Mouse (Mus musculus) embryonic facial prominence, embryonic 12.5 days (tissue): ENCODE measurements around the gene Gm6525. TPM values are rescaled to one million over a fixed set of nuclear protein-coding genes. Genes with fewer than 3 reads are reported as not detected.

Experiments used
- ATAC-seq: fragments of 200-750 bp; cut with Nextera tagmentation; 2 replicates; pipeline ENCODE4 v1.8.0; 2017; ENCODE audit not compliant: insufficient number of reproducible peaks, insufficient read depth, low FRiP score, low TSS enrichment
- H3K27ac ChIP-seq: fragments of 300-500 bp; sonication (generic); 2 replicates; pipeline ENCODE4 v1.5.1; 2016; ENCODE audit warnings: mild to moderate bottlenecking
- H3K27me3 ChIP-seq: fragments of 300-500 bp; sonication (generic); 2 replicates; pipeline ENCODE4 v1.6.1; 2016; ENCODE audit warnings: mild to moderate bottlenecking, moderate library complexity
- H3K36me3 ChIP-seq: fragments of 300-500 bp; sonication (generic); 2 replicates; pipeline ENCODE4 v1.6.1; 2016; ENCODE audit warnings: mild to moderate bottlenecking
- H3K4me1 ChIP-seq: fragments of 300-500 bp; sonication (generic); 2 replicates; pipeline ENCODE4 v1.6.1; 2016
- H3K4me2 ChIP-seq: fragments of 300-500 bp; sonication (generic); replicated peaks from 2 replicates; pipeline ENCODE4 v1.6.1; 2016; ENCODE audit warnings: mild to moderate bottlenecking, moderate library complexity
- H3K4me3 ChIP-seq: fragments of 300-500 bp; sonication (generic); 2 replicates; pipeline ENCODE4 v1.5.1; 2016; ENCODE audit warnings: mild to moderate bottlenecking
- H3K9ac ChIP-seq: fragments of 300-500 bp; sonication (generic); 2 replicates; pipeline ENCODE4 v1.6.1; 2016; ENCODE audit warnings: mild to moderate bottlenecking, moderate library complexity
- H3K9me3 ChIP-seq: fragments of 300-500 bp; sonication (generic); 2 replicates; pipeline ENCODE4 v1.6.1; 2016; ENCODE audit warnings: mild to moderate bottlenecking, moderate library complexity
- WGBS: fragments of 180-500 bp; shearing (Covaris S2); methylation state at CpG from one replicate; pipeline ENCODE4 v1.1.7; 2016; 5-methylcytosine and 5-hydroxymethylcytosine counted together
- polyA plus RNA-seq: library from polyadenylated mRNA; unstranded; fragments of >200 nt; fragmentation: Nextera tagmentation; extraction: Ambion mirVana; gene quantifications from 2 replicates; pipeline ENCODE4 v1.2.1, GENCODE M21; 2016

The Gm6525 gene
- polyA plus RNA-seq, 1 experiment from 2014 or later = 1.00 TPM

DNA sequence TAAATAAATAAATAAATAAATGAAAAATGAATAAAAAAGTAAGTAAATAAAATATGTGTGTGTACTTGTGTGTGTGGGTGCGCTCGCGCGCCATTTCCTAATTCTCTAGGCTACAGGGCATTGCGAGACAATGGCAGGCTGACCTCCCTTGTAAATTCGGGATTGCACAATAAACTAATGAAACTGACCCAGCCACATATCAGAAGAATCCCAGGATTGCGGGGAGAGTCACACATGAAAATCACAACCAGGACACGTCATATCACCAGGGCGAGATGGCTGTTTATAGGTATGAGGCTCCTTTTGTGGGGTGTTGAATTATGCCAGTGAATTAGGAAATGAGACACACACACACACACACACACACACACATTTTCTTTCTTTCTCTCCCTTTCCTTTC lies 25.6 kb downstream of the Gm6525 start:
- ATAC-seq = no peak
- WGBS = 95% methylated on average over 9 of the region's 9 CpGs
- 0 out of 2 replicates have a peak, but pooled peaks cover 5% of the 10 kb centered on the region for H3K36me3 ChIP-seq
- no peaks in the 10 kb centered on the region for H3K27me3 ChIP-seq
- H3K27ac ChIP-seq = no peak overlapping the region
- H3K9ac ChIP-seq = no peak overlapping the region
- H3K4me3 ChIP-seq = no peak overlapping the region
- no peaks in the 10 kb centered on the region for H3K4me1 ChIP-seq
- no peak overlapping the region for H3K4me2 ChIP-seq
- no peaks in the 10 kb centered on the region for H3K9me3 ChIP-seq

DNA sequence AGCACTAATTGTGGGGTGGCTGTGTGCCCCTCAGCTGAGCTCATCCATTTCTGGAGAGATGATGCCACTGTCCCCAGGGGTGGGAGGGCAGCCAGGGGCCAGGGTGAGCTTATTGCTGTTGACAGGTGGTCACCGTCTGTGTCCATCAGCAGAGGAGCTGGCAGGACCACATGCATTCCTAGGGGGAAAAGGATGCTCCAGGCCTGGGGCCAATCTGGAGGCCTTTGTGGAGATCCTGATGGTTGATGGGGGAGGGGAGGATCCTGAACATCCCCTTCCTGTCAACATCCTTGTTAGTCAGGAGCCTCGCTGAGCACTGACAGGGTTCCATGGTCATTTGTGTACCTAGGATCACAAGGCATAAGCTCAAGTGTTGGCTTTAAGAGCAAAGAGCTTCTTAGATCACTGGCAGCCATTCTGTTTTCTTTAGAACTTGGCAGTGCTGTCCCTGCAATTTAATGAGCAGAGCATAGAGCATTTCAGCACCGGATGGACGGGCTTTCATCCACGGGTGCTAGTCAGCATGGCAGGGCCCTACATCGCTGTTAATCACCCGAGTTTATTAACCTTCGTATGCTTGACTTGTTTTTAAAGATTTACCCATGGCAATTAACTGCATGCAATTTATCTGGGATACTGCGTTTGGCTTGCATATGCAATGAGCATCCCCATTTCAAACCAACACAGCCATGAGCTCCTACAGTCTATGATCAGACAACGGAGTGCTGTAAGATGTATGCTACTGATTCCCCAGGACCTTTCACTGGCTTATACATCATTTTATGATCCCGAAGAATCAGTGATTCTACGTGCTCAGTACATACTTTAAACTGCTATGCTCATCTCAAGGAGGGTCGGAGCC lies 26.9 kb downstream of the Gm6525 start:
- Histone ChIP-seq H3K27me3 (no peaks in the 10 kb centered on the region), H3K36me3 (peaks cover 13% of the 10 kb centered on the region; the same call in 1 of the 2 replicates), H3K4me2 (no peak overlapping the region), H3K9me3 (no peaks in the 10 kb centered on the region), H3K4me3 (no peak overlapping the region), H3K27ac (no peak overlapping the region), H3K9ac (no peak overlapping the region), H3K4me1 (no peaks in the 10 kb centered on the region)
- WGBS = 72% methylated on average over 13 of the region's 13 CpGs
- ATAC-seq = no peak

DNA sequence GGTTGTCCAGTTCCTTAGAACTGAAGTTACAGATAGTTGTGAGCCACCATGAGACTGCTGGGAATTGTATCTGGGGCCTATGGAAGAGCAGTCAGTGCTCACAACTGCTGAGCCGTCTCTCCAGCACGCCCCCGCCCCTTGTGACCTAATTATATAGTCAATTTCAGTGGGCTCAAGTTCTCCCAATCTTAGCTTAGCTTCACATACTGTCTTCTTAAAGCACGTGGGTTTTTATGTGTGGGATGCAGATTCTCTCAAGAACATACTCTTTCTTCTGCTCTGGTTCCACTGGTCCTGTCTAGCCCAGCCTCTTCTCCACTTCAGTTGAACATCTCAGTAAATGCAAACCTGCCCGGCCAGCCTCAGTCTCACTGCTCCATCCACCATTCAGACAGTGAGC lies 30.7 kb downstream of the Gm6525 start:
- ATAC-seq = no peak
- Histone ChIP-seq H3K27ac (no peak overlapping the region), H3K4me3 (no peak overlapping the region), H3K27me3 (no peaks in the 10 kb centered on the region), H3K4me2 (no peak overlapping the region), H3K9me3 (no peaks in the 10 kb centered on the region), H3K36me3 (peaks cover 12% of the 10 kb centered on the region), H3K9ac (no peak overlapping the region), H3K4me1 (no peaks in the 10 kb centered on the region)
- WGBS = 73% methylated on average over 5 of the region's 5 CpGs

DNA sequence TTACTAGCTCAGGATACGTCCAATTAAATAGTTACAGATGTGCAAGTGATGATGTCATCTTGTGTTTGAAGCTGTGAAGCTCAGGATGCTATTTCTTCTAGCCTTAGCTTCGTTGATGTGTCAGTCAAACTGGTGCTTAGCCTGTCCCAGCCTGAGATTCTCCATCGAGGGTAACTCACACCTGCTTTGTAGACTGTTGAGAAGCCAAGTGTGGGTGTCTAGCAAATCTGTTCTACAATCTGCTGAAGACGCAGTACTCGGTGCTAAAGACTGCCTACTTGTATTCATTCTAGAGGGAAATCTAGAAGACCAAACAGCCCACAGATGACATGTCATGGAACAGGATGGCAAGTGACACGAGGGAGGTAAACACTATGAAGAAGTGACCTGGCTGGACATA lies 31.7 kb downstream of the Gm6525 start:
- Histone ChIP-seq H3K27me3 (no peaks in the 10 kb centered on the region), H3K9me3 (no peaks in the 10 kb centered on the region), H3K4me2 (no peak overlapping the region), H3K36me3 (peaks cover 16% of the 10 kb centered on the region), H3K4me1 (no peaks in the 10 kb centered on the region), H3K9ac (no peak overlapping the region), H3K27ac (no peak overlapping the region), H3K4me3 (no peak overlapping the region)
- ATAC-seq = no peak
- WGBS = 81% methylated on average over 6 of the region's 6 CpGs

DNA sequence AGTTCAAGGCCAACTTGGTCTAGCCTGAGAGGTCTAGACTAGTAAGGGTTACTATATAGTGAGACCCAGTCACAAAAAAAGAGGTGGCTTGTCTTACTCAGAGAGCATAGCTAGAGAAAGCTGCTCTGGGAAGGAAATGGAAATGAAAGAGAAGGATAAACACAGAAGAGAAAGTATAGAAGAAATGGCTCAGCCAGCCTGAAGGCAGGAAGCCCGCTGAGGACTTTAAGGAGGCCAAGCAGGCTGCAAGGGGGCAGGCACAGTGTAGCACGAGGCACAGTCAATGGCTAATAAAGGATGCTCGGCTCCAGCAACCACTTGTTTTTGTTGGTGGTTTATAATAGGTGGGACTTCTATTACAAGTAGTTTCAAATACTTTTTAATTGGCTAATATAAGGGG lies 32.2 kb downstream of the Gm6525 start:
- WGBS = 83% methylated on average over 3 of the region's 3 CpGs
- H3K9ac ChIP-seq = no peak overlapping the region
- H3K4me2 ChIP-seq = no peak overlapping the region
- no peaks in the 10 kb centered on the region for H3K27me3 ChIP-seq
- no peak overlapping the region for H3K27ac ChIP-seq
- H3K4me1 ChIP-seq = no peaks in the 10 kb centered on the region
- ATAC-seq = no peak
- H3K36me3 ChIP-seq = peaks cover 16% of the 10 kb centered on the region
- H3K4me3 ChIP-seq = no peak overlapping the region
- no peaks in the 10 kb centered on the region for H3K9me3 ChIP-seq

DNA sequence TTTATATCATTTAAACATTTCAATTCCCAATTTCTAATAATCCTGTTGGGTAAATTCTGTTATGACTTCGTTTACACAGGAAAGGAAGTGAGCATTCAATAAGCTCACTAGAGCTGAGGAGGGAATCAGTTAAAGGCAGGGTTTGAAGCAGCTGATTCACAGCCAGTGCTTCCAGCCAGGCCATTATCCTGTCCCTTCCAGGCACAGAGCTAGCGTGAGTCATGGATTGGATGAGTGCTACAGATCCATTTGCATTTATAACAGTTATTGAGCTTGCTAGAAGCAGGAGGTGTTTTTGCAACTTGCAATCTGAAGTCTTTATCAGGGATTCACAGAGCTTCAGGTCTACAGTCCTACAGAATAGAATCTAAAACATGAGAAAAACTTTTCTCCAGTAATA lies 33.5 kb downstream of the Gm6525 start:
- ATAC-seq = no peak

DNA sequence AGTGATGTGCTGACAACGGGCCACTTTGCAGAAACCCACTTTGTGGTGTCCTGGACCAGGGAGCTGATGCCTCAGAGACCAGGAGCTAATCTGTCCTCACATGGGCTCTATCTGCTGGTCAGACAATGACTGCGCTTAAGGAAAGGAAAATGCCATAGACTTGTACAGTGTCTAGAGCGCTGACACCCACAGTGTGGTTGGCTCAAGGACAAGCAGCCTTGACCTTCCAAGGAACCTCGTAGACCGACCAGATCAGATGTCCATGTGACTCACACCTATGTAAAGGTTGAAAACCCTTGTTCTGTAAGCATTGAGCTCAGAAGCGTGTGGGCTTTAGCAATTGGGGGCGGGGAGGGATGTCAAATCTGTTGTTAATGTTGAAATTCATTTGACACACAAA lies 34.6 kb downstream of the Gm6525 start:
- Histone ChIP-seq H3K9ac (no peak overlapping the region), H3K4me3 (no peak overlapping the region), H3K36me3 (peaks cover 16% of the 10 kb centered on the region), H3K9me3 (no peaks in the 10 kb centered on the region), H3K27me3 (no peaks in the 10 kb centered on the region), H3K27ac (no peak overlapping the region), H3K4me2 (no peak overlapping the region), H3K4me1 (no peaks in the 10 kb centered on the region)
- ATAC-seq = 0 out of 2 replicates have a peak, but pooled peaks have one; percentile 22
- WGBS = 92% methylated on average over 7 of the region's 7 CpGs

More for the DNA sequence above, 33.5 kb downstream of the Gm6525 start:
- Histone ChIP-seq H3K4me1 (no peaks in the 10 kb centered on the region), H3K27ac (no peak overlapping the region), H3K36me3 (peaks cover 16% of the 10 kb centered on the region), H3K4me3 (no peak overlapping the region), H3K9ac (no peak overlapping the region), H3K4me2 (no peak overlapping the region), H3K9me3 (no peaks in the 10 kb centered on the region), H3K27me3 (no peaks in the 10 kb centered on the region)
- 66% methylated on average over 2 of the region's 2 CpGs for WGBS

DNA sequence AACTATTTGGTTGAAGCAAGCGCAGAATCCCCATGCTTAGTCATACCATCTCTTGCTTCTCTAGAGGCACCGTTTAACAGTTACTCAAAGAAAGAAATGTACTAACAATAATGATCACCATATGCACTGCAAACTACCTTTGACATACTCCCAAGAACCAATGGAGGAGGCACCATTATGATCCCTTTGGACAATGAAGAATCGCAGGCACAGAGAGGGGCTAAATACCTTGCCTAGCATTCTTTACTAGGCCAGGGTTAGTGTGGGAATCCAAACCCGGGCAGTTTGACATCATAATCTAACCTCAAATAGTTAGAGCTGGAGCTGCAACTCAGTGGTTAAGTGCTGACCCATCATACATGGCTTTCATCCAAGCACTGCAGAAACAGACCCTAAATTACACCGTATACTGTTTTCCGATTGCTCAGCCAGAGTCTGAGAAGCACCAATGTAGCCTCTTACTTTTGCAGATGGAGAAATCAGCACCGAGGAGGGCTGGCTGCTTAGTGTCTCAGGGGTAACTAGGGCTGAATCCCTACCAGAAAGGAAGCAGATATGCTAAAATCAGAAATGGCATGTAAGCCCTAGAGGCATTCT lies 35.1 kb downstream of the Gm6525 start:
- WGBS = 86% methylated on average over 7 of the region's 7 CpGs
- Histone ChIP-seq H3K4me2 (no peak overlapping the region), H3K9me3 (no peaks in the 10 kb centered on the region), H3K36me3 (peaks cover 16% of the 10 kb centered on the region), H3K9ac (no peak overlapping the region), H3K27ac (0 out of 2 replicates have a peak overlapping the region, but pooled peaks have one; percentile 1), H3K27me3 (no peaks in the 10 kb centered on the region), H3K4me1 (no peaks in the 10 kb centered on the region), H3K4me3 (no peak overlapping the region)
- no peak for ATAC-seq

DNA sequence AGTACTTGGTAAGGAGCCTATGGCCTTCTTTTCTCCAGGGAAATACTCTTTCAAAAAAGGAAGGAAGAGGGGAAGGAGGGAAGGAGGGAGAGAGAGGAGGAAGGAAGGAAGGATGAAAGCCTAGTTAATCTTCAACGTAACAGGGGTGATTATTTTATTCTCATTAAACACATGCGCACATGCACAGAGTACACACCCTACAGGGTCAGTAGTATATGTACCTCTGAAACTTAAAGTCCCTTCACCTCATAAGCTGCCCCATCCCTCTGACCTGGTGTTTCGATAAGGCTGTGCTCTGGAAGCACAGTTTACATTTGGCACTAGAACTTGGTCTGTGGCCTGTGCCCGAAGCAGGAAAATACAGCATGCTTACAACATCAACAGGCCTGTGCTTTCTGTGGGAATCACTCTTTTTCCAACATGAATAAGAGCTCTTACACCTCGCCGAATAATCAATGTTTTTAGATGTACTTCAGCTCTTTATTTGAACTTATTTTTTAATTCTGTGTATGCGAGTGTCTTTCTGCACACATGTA lies 37.5 kb downstream of the Gm6525 start:
- no peak overlapping the region for H3K4me3 ChIP-seq

DNA sequence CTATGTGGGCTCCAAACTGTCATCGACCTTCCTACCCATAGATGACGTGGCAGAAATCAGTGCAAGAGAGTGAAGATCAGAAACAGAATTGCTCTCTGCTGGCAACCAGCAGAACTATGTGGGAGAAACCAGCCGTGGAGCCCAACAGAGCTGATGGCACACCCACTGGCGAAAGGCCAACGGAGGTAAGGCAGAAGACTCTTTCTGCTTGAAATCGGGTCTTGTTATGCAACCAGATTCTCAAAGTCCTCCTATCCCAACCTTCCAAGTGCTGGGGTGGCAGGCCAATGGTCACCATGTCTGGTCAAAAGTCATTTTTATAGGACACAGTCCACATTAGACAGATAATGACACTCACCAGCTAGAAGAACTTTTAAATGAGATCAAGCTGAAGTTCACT lies 40.6 kb downstream of the Gm6525 start:
- H3K4me3 ChIP-seq = no peak overlapping the region
- H3K36me3 ChIP-seq = peaks cover 5% of the 10 kb centered on the region; the same call in 1 of the 2 replicates
- no peaks in the 10 kb centered on the region for H3K9me3 ChIP-seq
- WGBS = 85% methylated on average over 6 of the region's 6 CpGs
- H3K4me2 ChIP-seq = no peak overlapping the region
- no peak overlapping the region for H3K9ac ChIP-seq
- no peak overlapping the region for H3K27ac ChIP-seq
- H3K4me1 ChIP-seq = peaks cover 30% of the 10 kb centered on the region
- H3K27me3 ChIP-seq = no peaks in the 10 kb centered on the region
- ATAC-seq = no peak

More for the DNA sequence above, 37.5 kb downstream of the Gm6525 start:
- WGBS = 91% methylated on average over 7 of the region's 7 CpGs
- ATAC-seq = no peak
- Histone ChIP-seq H3K9ac (no peak overlapping the region), H3K27ac (no peak overlapping the region), H3K4me1 (peaks cover 12% of the 10 kb centered on the region; the same call in 1 of the 2 replicates), H3K4me2 (no peak overlapping the region), H3K36me3 (peaks cover 7% of the 10 kb centered on the region; the same call in 1 of the 2 replicates), H3K27me3 (no peaks in the 10 kb centered on the region), H3K9me3 (no peaks in the 10 kb centered on the region)

DNA sequence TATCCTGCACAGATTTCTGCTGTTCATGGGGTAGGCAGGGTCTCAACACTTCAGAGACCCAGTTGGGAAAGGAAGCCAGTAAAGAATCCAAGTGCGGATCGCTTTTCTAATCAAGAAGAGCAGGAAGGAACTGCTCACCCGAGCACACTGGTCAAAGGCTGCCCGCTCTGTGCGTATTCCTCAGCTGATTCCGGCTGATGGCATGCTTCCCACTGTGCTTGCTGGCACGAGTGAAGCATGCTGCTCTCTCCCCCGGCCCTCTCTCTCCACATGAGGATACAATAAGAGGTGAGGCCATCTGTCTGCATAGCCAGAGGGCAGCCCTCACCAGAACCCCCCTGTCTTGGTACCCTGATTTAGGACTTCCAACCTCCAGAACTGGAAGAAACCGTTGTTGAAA lies 41.3 kb downstream of the Gm6525 start:
- no peak for ATAC-seq
- Histone ChIP-seq H3K4me3 (no peak overlapping the region), H3K4me2 (no peak overlapping the region), H3K27me3 (no peaks in the 10 kb centered on the region), H3K9me3 (no peaks in the 10 kb centered on the region), H3K9ac (no peak overlapping the region), H3K27ac (no peak overlapping the region), H3K4me1 (peaks cover 30% of the 10 kb centered on the region), H3K36me3 (no peaks in the 10 kb centered on the region)
- 59% methylated on average over 9 of the region's 9 CpGs for WGBS
